Mouse (Mus musculus) heart, embryonic 15.5 days (tissue): ENCODE measurements at regions not wholly inside any gene's neighbourhood (a gene's known extent, or its start where the extent isn't known, plus 50 kb on each side); places are given as distances from the start of the nearest gene placed in this dataset.

Experiments used
- ATAC-seq: fragments of 200-750 bp; cut with Nextera tagmentation; replicated peaks from 2 replicates; pipeline ENCODE4 v1.8.0; 2017; ENCODE audit warnings: low read depth, moderate TSS enrichment; ENCODE audit not compliant: insufficient number of reproducible peaks, insufficient read depth, low FRiP score
- H3K27ac ChIP-seq: fragments of 300-500 bp; sonication (generic); 2 replicates; pipeline ENCODE4 v1.5.1; 2015; ENCODE audit warnings: mild to moderate bottlenecking, inconsistent platforms
- H3K27me3 ChIP-seq: fragments of 300-500 bp; sonication (generic); 2 replicates; pipeline ENCODE4 v1.6.1; 2015; ENCODE audit warnings: inconsistent platforms
- H3K36me3 ChIP-seq: fragments of 300-500 bp; sonication (generic); 2 replicates; pipeline ENCODE4 v1.6.1; 2015; ENCODE audit warnings: mild to moderate bottlenecking, inconsistent platforms
- H3K4me1 ChIP-seq: fragments of 300-500 bp; sonication (generic); replicated peaks from 2 replicates; pipeline ENCODE4 v1.6.1; 2015; ENCODE audit warnings: inconsistent platforms
- H3K4me2 ChIP-seq: fragments of 300-500 bp; sonication (generic); 2 replicates; pipeline ENCODE4 v1.6.1; 2015; ENCODE audit warnings: inconsistent platforms, mild to moderate bottlenecking, moderate library complexity
- H3K4me3 ChIP-seq: fragments of 300-500 bp; sonication (generic); 2 replicates; pipeline ENCODE4 v1.5.1; 2015; ENCODE audit warnings: mild to moderate bottlenecking, inconsistent platforms
- H3K9ac ChIP-seq: fragments of 300-500 bp; sonication (generic); 2 replicates; pipeline ENCODE4 v1.6.1; 2015; ENCODE audit warnings: mild to moderate bottlenecking, inconsistent platforms
- H3K9me3 ChIP-seq: fragments of 300-500 bp; sonication (generic); replicated peaks from 2 replicates; pipeline ENCODE4 v1.6.1; 2016; ENCODE audit warnings: inconsistent platforms
- WGBS: fragments of 180-500 bp; shearing (Covaris S2); methylation state at CpG from one replicate; pipeline ENCODE4 v1.1.7; 2015; ENCODE audit warnings: mixed read lengths; 5-methylcytosine and 5-hydroxymethylcytosine counted together

DNA sequence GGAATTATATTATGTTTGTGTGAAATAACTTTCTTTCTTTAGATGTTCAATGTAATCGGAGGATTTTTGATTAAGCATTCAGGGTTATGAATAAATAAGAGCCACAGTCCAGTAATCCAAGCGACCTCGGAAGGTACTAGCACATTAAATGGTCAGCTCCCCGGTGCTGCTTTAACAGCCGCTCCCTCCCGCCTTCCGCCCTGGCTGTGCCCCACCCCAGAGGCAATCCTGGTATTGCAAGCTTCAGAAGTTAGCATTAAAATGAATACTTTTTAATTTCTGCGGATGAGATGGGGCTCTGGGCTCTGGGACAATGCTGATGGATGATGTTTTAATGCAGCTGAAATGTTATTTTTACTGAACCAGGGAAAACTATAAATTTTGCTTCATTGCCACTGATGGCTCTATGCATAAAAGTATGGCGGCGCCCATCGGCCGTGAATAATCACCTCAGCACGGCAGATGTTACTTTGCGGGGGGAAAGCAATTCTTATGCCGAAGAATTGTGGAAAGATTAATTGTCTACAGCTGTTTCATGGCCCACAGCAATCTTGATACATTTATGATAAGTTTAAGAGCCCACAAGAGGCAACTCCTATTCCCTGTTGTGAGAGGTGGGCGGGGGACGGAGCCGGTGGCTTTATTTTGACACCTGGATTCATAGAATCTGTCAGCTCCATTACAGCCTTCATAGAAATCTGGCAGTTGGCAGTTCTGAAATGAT lies 136.5 kb downstream of the Gpat3 start:
- no peak overlapping the region for H3K4me2 ChIP-seq
- 82% methylated on average over 18 of the region's 18 CpGs for WGBS
- no peak overlapping the region for H3K9ac ChIP-seq

DNA sequence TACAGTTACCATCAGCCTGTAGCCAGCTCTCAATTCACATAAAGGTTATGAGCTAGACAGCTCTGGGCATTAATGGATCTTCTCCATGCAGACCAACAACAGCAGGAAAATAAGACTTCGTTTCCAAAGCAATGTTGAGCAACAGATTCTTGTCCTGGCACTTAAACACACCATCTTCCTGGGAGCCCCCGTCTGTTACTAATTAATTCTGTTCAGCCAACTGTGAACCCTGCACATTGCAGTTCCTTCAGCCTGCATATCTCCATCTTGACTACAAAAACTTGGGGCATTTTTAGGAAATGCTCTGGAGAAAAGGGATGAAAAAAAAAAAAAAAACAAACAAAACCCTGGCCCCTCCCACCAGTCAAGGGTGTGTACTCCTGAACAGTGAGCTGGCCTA lies 131.2 kb downstream of the Gpat3 start:
- WGBS = 77% methylated on average over 2 of the region's 2 CpGs

More for the DNA sequence above, 136.5 kb downstream of the Gpat3 start:
- H3K27ac ChIP-seq = no peak overlapping the region
- no peak overlapping the region for H3K4me3 ChIP-seq
- no peaks in the 10 kb centered on the region for H3K9me3 ChIP-seq
- no peak for ATAC-seq
- no peaks in the 10 kb centered on the region for H3K36me3 ChIP-seq
- no peaks in the 10 kb centered on the region for H3K27me3 ChIP-seq
- no peaks in the 10 kb centered on the region for H3K4me1 ChIP-seq

DNA sequence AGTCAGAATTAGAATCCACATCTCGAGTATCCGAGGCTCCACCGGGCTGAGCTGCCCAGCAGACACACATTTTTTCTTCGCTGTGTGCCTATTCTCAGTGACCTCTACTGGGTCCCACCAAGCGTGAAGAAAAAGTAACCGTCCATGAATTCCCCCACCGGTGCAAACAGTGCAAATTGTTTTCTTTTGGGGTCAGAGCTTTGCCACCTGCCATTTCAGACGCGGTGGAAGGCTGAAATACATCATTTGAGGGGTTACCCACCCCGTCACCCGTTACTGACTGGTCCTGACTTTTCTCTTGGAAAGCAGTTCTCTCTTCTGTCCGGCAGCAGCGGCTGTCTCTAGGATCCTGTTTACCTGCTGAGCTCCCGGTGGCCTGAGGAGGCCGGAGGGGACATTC lies 105.7 kb downstream of the Gpat3 start:
- H3K27me3 ChIP-seq = no peaks in the 10 kb centered on the region
- no peak for ATAC-seq
- H3K9ac ChIP-seq = no peak overlapping the region
- H3K4me1 ChIP-seq = no peaks in the 10 kb centered on the region
- H3K4me3 ChIP-seq = no peak overlapping the region
- 72% methylated on average over 15 of the region's 15 CpGs for WGBS
- H3K36me3 ChIP-seq = no peaks in the 10 kb centered on the region
- no peaks in the 10 kb centered on the region for H3K9me3 ChIP-seq
- no peak overlapping the region for H3K27ac ChIP-seq
- H3K4me2 ChIP-seq = peak overlapping the region; percentile 16; the same call in 1 of the 2 replicates

More for the DNA sequence above, 131.2 kb downstream of the Gpat3 start:
- Histone ChIP-seq H3K36me3 (no peaks in the 10 kb centered on the region), H3K4me3 (no peak overlapping the region), H3K4me2 (no peak overlapping the region), H3K4me1 (no peaks in the 10 kb centered on the region), H3K9ac (no peak overlapping the region), H3K9me3 (no peaks in the 10 kb centered on the region), H3K27me3 (no peaks in the 10 kb centered on the region), H3K27ac (no peak overlapping the region)
- ATAC-seq = no peak
